Mouse (Mus musculus): ENCODE measurements around the gene Spag8. TPM values are rescaled to one million over a fixed set of nuclear protein-coding genes. Genes with fewer than 3 reads are reported as not detected.

The Spag8 gene
- polyA plus RNA-seq, 1 experiment from 2014 or later = 1.8 TPM

DNA sequence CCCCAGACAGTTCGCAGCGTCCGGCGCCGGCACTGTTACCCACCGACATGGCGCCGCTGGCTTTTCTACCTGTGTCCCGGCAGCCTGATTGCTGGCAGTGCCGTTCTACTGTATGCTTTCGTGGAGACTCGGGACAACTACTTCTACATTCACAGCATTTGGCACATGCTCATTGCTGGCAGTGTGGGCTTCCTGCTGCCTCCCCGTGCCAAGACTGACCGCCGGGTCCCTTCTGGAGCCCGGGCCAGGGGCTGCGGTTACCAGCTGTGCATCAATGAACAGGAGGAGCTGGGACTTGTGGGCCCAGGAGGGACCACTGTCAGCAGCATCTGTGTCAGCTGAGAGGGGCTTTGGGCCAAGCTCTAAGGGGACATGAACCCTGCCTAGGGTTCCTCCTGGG, 36.6 kb upstream of the Spag8 start:
- no peaks in the 10 kb centered on the region for H3K27me3 ChIP-seq (ENCODE audit: control insufficient read depth, insufficient read depth, low read length)
- no peaks in the 10 kb centered on the region for H3K4me1 ChIP-seq (ENCODE audit: control insufficient read depth, insufficient read depth, low read length)
- 95% methylated on average over 17 of the region's 17 CpGs for WGBS
- DNase-seq (ENCODE audit: low spot score) = no peak
- no peak overlapping the region for H3K27ac ChIP-seq (replicated peaks; ENCODE audit: low read depth, low read length)
- H3K9ac ChIP-seq (replicated peaks; ENCODE audit: low read length) = no peak overlapping the region
- H3K4me3 ChIP-seq (ENCODE audit: low read depth, low read length) = no peak overlapping the region
- no peaks in the 10 kb centered on the region for H3K9me3 ChIP-seq (replicated peaks; ENCODE audit: control insufficient read depth, low read length)
- no peak for ATAC-seq (replicated peaks; ENCODE audit: insufficient number of reproducible peaks, low FRiP score, low TSS enrichment, low read depth)
- H3K4me2 ChIP-seq (ENCODE audit: low read depth, low read length) = no peak overlapping the region
- H3K36me3 ChIP-seq (replicated peaks; ENCODE audit: control insufficient read depth, insufficient read depth, low read depth, low read length) = no peaks in the 10 kb centered on the region; the same call in 1 of the 2 replicates

DNA sequence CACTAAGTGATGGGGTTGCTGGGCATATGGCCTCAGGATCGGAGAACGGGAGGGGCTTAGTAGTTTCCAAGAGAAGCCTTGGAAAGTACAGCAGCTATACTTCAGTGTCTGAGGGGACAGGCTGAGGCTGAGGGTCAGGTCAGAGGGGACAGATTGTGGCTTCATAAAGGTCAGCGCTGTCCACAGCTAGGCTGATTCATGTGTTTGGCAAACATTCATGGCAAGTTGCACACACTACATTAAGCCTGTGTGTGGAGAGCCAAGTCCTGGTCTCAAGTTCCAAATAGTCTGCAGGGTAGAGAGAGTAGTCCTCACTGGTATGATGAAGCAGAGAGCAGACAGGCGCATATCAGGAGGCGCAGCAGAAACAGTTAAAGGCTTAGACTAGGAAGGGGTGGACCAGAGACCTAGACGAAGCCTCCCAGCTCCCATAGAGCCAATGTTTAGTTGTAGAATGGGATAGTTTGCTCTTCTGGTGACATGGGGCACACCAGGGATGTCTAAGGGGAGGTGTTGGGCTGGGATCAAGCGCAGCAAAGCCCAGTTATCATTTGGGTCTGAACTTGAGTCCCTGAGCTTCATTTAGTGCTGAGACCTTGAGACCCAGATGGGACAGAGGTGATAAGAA, 26.1 kb upstream of the Spag8 start:
- Histone ChIP-seq H3K4me3 (ENCODE audit: low read depth, low read length) (no peak overlapping the region), H3K4me1 (ENCODE audit: control insufficient read depth, insufficient read depth, low read length) (no peaks in the 10 kb centered on the region), H3K9me3 (replicated peaks; ENCODE audit: control insufficient read depth, low read length) (no peaks in the 10 kb centered on the region), H3K36me3 (replicated peaks; ENCODE audit: control insufficient read depth, insufficient read depth, low read depth, low read length) (no peaks in the 10 kb centered on the region; the same call in 1 of the 2 replicates), H3K9ac (replicated peaks; ENCODE audit: low read length) (no peak overlapping the region), H3K27me3 (ENCODE audit: control insufficient read depth, insufficient read depth, low read length) (no peaks in the 10 kb centered on the region), H3K4me2 (ENCODE audit: low read depth, low read length) (no peak overlapping the region), H3K27ac (replicated peaks; ENCODE audit: low read depth, low read length) (no peak overlapping the region)
- no peak for DNase-seq (ENCODE audit: low spot score)
- 88% methylated on average over 7 of the region's 7 CpGs for WGBS
- no peak for ATAC-seq (replicated peaks; ENCODE audit: insufficient number of reproducible peaks, low FRiP score, low TSS enrichment, low read depth)

DNA sequence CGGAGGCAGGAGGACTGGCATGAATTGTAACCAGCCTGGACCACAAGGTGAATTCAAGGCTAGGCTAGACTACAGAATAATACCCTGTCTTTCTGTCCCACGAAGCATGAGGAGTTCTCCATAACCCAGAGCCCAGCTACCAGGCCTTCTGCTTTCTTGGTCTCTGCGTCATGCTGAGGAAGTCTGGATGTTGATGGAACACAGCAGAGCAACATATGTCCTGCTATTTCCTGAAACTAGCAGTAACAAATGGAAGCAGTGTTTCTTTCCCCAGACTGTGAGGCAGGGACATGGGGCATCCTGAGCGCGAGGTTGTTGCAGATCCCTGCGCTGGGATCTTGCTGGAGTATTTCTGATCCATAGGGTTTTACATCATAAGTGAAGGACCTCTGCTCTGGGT, 25.1 kb upstream of the Spag8 start:
- no peak overlapping the region for H3K9ac ChIP-seq (replicated peaks; ENCODE audit: low read length)
- H3K4me2 ChIP-seq (ENCODE audit: low read depth, low read length) = no peak overlapping the region
- no peaks in the 10 kb centered on the region for H3K27me3 ChIP-seq (ENCODE audit: control insufficient read depth, insufficient read depth, low read length)
- DNase-seq (ENCODE audit: low spot score) = no peak
- H3K9me3 ChIP-seq (replicated peaks; ENCODE audit: control insufficient read depth, low read length) = no peaks in the 10 kb centered on the region
- H3K4me1 ChIP-seq (ENCODE audit: control insufficient read depth, insufficient read depth, low read length) = no peaks in the 10 kb centered on the region
- no peak overlapping the region for H3K27ac ChIP-seq (replicated peaks; ENCODE audit: low read depth, low read length)
- no peak for ATAC-seq (replicated peaks; ENCODE audit: insufficient number of reproducible peaks, low FRiP score, low TSS enrichment, low read depth)
- no peak overlapping the region for H3K4me3 ChIP-seq (ENCODE audit: low read depth, low read length)
- 92% methylated on average over 6 of the region's 6 CpGs for WGBS
- H3K36me3 ChIP-seq (replicated peaks; ENCODE audit: control insufficient read depth, insufficient read depth, low read depth, low read length) = no peaks in the 10 kb centered on the region; the same call in 1 of the 2 replicates

DNA sequence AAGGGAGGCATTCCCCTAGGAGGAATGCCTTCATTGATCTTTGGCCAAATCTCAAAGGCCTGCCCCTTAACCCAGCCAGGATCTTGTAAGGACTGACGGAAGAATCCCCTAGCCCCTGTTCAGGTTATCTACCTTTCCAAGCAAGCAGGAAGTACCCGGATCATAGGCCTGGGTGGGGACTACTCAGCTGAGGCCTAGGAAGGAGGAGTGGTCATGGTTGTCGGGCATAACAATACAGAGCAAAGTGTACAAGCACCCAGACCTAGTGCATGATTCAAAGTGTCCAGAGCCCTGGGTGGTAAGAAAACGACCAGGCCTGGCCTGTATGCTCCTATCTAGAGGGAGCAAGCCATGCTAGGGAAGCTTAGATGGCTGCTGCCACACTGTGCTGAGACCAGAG, 22.2 kb upstream of the Spag8 start:
- 78% methylated on average over 4 of the region's 4 CpGs for WGBS
- H3K27me3 ChIP-seq (ENCODE audit: control insufficient read depth, insufficient read depth, low read length) = no peaks in the 10 kb centered on the region

DNA sequence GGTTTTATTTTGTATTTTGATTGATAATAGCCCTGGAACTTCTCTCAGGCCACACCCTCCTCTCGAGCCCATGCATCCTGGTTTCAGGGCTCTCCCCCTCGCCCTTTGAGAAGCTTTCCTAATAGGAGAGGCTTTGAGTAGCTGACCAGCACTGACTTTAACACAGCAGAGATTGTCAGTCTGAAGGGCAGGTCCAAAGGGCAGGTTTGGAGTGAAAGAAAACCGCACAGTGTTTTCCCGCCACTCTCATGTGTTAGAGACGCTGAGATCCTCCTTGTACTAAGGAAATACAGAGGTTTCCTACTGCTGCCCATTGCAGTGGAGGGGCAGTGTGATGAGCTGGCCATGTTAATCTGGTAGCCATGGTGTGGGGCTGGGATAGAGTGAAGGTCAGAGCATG, 21.6 kb upstream of the Spag8 start:
- Histone ChIP-seq H3K4me1 (ENCODE audit: control insufficient read depth, insufficient read depth, low read length) (no peaks in the 10 kb centered on the region), H3K9ac (replicated peaks; ENCODE audit: low read length) (no peak overlapping the region), H3K9me3 (replicated peaks; ENCODE audit: control insufficient read depth, low read length) (no peaks in the 10 kb centered on the region), H3K4me2 (ENCODE audit: low read depth, low read length) (no peak overlapping the region), H3K36me3 (replicated peaks; ENCODE audit: control insufficient read depth, insufficient read depth, low read depth, low read length) (no peaks in the 10 kb centered on the region), H3K4me3 (ENCODE audit: low read depth, low read length) (no peak overlapping the region), H3K27me3 (ENCODE audit: control insufficient read depth, insufficient read depth, low read length) (no peaks in the 10 kb centered on the region), H3K27ac (replicated peaks; ENCODE audit: low read depth, low read length) (no peak overlapping the region)
- ATAC-seq (replicated peaks; ENCODE audit: insufficient number of reproducible peaks, low FRiP score, low TSS enrichment, low read depth) (no peak), DNase-seq (ENCODE audit: low spot score) (no peak)
- WGBS = 74% methylated on average over 5 of the region's 5 CpGs

More for the DNA sequence above, 22.2 kb upstream of the Spag8 start:
- H3K4me2 ChIP-seq (ENCODE audit: low read depth, low read length) = no peak overlapping the region
- H3K9me3 ChIP-seq (replicated peaks; ENCODE audit: control insufficient read depth, low read length) = no peaks in the 10 kb centered on the region
- no peak for DNase-seq (ENCODE audit: low spot score)
- no peak overlapping the region for H3K4me3 ChIP-seq (ENCODE audit: low read depth, low read length)
- ATAC-seq (replicated peaks; ENCODE audit: insufficient number of reproducible peaks, low FRiP score, low TSS enrichment, low read depth) = no peak
- no peaks in the 10 kb centered on the region for H3K4me1 ChIP-seq (ENCODE audit: control insufficient read depth, insufficient read depth, low read length)
- H3K9ac ChIP-seq (replicated peaks; ENCODE audit: low read length) = no peak overlapping the region
- H3K27ac ChIP-seq (replicated peaks; ENCODE audit: low read depth, low read length) = no peak overlapping the region
- H3K36me3 ChIP-seq (replicated peaks; ENCODE audit: control insufficient read depth, insufficient read depth, low read depth, low read length) = no peaks in the 10 kb centered on the region

DNA sequence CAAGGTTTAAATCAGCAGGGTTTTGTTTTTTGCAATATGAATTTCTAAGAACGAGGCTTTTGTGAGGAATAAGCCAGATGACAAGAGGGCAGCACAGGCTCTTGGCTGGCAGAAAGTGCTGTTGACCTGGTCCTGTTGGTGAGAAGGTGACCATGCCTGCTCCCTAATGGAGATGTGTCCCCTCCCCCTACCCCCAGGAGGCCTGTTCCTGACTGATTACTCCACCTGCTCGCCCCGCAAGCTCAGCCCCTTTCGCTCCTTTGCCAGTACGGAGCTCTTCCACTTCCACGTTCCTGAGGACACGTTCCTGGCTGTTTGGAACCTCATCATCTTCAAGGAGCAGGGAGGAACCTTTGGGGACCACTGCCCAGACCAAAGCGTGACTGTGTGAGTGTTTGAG, 20.3 kb upstream of the Spag8 start:
- H3K27me3 ChIP-seq (ENCODE audit: control insufficient read depth, insufficient read depth, low read length) = no peaks in the 10 kb centered on the region
- H3K9me3 ChIP-seq (replicated peaks; ENCODE audit: control insufficient read depth, low read length) = no peaks in the 10 kb centered on the region
- H3K4me1 ChIP-seq (ENCODE audit: control insufficient read depth, insufficient read depth, low read length) = no peaks in the 10 kb centered on the region
- H3K36me3 ChIP-seq (replicated peaks; ENCODE audit: control insufficient read depth, insufficient read depth, low read depth, low read length) = no peaks in the 10 kb centered on the region
- 80% methylated on average over 8 of the region's 8 CpGs for WGBS
- DNase-seq (ENCODE audit: low spot score) (no peak), ATAC-seq (replicated peaks; ENCODE audit: insufficient number of reproducible peaks, low FRiP score, low TSS enrichment, low read depth) (no peak)
- H3K4me3 ChIP-seq (ENCODE audit: low read depth, low read length) = no peak overlapping the region
- no peak overlapping the region for H3K9ac ChIP-seq (replicated peaks; ENCODE audit: low read length)
- no peak overlapping the region for H3K4me2 ChIP-seq (ENCODE audit: low read depth, low read length)
- H3K27ac ChIP-seq (replicated peaks; ENCODE audit: low read depth, low read length) = no peak overlapping the region

DNA sequence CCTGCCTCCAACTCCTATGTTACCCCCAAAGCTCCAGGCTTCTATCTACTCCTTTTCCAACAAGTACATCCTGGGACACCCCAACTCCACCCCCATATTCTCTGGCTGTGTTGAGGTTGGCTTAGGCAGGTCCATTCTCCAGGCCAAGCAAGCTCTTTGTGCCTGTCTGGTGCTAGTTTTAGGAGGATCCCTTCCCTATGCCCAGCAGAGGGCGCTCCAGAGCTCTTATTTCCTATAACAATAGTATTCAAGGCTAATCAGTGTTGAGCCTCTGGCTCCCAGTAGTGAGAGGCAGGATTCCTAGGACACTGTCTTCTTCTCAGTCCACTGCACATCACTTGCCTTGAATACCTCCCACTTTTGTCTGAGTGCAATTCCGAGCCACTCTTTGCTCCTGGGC, 18.7 kb upstream of the Spag8 start:
- H3K4me2 ChIP-seq (ENCODE audit: low read depth, low read length) = no peak overlapping the region
- WGBS = 10% methylated on average over 2 of the region's 2 CpGs
- H3K4me1 ChIP-seq (ENCODE audit: control insufficient read depth, insufficient read depth, low read length) = no peaks in the 10 kb centered on the region
- ATAC-seq (replicated peaks; ENCODE audit: insufficient number of reproducible peaks, low FRiP score, low TSS enrichment, low read depth) = no peak
- H3K27ac ChIP-seq (replicated peaks; ENCODE audit: low read depth, low read length) = no peak overlapping the region
- peak; percentile 96 for DNase-seq (ENCODE audit: low spot score)
- no peak overlapping the region for H3K9ac ChIP-seq (replicated peaks; ENCODE audit: low read length)
- no peak overlapping the region for H3K4me3 ChIP-seq (ENCODE audit: low read depth, low read length)
- no peaks in the 10 kb centered on the region for H3K9me3 ChIP-seq (replicated peaks; ENCODE audit: control insufficient read depth, low read length)
- H3K27me3 ChIP-seq (ENCODE audit: control insufficient read depth, insufficient read depth, low read length) = no peaks in the 10 kb centered on the region
- H3K36me3 ChIP-seq (replicated peaks; ENCODE audit: control insufficient read depth, insufficient read depth, low read depth, low read length) = no peaks in the 10 kb centered on the region

DNA sequence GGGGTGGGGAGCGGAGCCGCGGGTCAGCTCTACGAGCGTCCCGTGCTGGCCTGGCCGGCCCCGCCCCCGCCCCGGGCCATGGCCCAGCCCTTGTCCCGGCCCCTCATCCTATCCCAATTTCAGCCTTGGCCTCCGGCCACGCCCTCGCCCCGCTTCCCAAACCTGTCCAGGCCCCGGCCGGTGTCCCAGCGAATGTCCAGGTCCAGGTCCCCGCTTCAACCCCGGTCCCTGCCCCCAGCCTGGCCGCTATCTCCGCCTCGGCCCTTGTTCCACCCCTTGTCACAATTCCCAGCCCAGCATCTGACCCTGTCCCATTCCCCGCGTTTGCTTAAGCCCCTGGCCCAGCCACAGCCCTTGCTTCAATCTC, 16.0 kb upstream of the Spag8 start:
- no peak overlapping the region; the same call in 1 of the 2 replicates for H3K27ac ChIP-seq (replicated peaks; ENCODE audit: low read depth, low read length)

More for the DNA sequence above, 16.0 kb upstream of the Spag8 start:
- WGBS = under 1% methylated on average over 11 of the region's 25 CpGs
- Histone ChIP-seq H3K4me3 (ENCODE audit: low read depth, low read length) (peak overlapping the region; percentile 79), H3K27me3 (ENCODE audit: control insufficient read depth, insufficient read depth, low read length) (peaks cover 6% of the 10 kb centered on the region), H3K36me3 (replicated peaks; ENCODE audit: control insufficient read depth, insufficient read depth, low read depth, low read length) (no peaks in the 10 kb centered on the region), H3K4me2 (ENCODE audit: low read depth, low read length) (peak overlapping the region; percentile 82), H3K9ac (replicated peaks; ENCODE audit: low read length) (peak overlapping the region; percentile 89), H3K9me3 (replicated peaks; ENCODE audit: control insufficient read depth, low read length) (no peaks in the 10 kb centered on the region), H3K4me1 (ENCODE audit: control insufficient read depth, insufficient read depth, low read length) (no peaks in the 10 kb centered on the region)
- no peak for DNase-seq (ENCODE audit: low spot score)
- peak; percentile 74; the same call in 1 of the 2 replicates for ATAC-seq (replicated peaks; ENCODE audit: insufficient number of reproducible peaks, low FRiP score, low TSS enrichment, low read depth)
